Mouse (Mus musculus): ENCODE measurements around the gene R3hcc1l.
A peak's percentile ranks its signal among the peaks of the same experiment; 100 is the strongest.

Gene R3hcc1l

GRCm38 (mm10) chr19:42599891-42600290 lies 81.3 kb downstream of the R3hcc1l start:
- no peak for DNase-seq (ENCODE audit: low spot score in 2 of 2)

GRCm38 (mm10) chr19:42600591-42600990 lies 82.0 kb downstream of the R3hcc1l start:
- no peak for DNase-seq (ENCODE audit: low spot score in 2 of 2)

GRCm38 (mm10) chr19:42601445-42601844 lies 82.9 kb downstream of the R3hcc1l start:
- no peak for DNase-seq (ENCODE audit: low spot score in 2 of 2)

GRCm38 (mm10) chr19:42602041-42602440 lies 83.5 kb downstream of the R3hcc1l start:
- no peak for DNase-seq (ENCODE audit: low spot score in 2 of 2)

GRCm38 (mm10) chr19:42602576-42602975 lies 84.0 kb downstream of the R3hcc1l start:
- DNase-seq (ENCODE audit: low spot score in 2 of 2), result no peak

- no peak for DNase-seq (ENCODE audit: low spot score in 2 of 2)
These were observed 89.5 kb downstream of the R3hcc1l start for GRCm38 (mm10) chr19:42608082-42608481.

- no peak for DNase-seq (ENCODE audit: low spot score in 2 of 2)
These were observed 91.2 kb downstream of the R3hcc1l start for GRCm38 (mm10) chr19:42609716-42610115.

- no peak for DNase-seq (ENCODE audit: low spot score in 2 of 2)
These were observed 93.2 kb downstream of the R3hcc1l start for GRCm38 (mm10) chr19:42611746-42612145.

- peak; percentile 16 to 19 for DNase-seq (ENCODE audit: low spot score in 2 of 2)
These were observed 94.1 kb downstream of the R3hcc1l start, which contains the start of gene Loxl4 for GRCm38 (mm10) chr19:42612654-42613053. Gene Loxl4 (minus strand): TSS chr19:42612813.

GRCm38 (mm10) chr19:42613116-42613515 lies 94.6 kb downstream of the R3hcc1l start:
- DNase-seq (ENCODE audit: low spot score in 2 of 2), result no peak

- DNase-seq (ENCODE audit: low spot score in 2 of 2), result no peak
These were observed 95.2 kb downstream of the R3hcc1l start for GRCm38 (mm10) chr19:42613647-42614225.

- no peak for DNase-seq (ENCODE audit: low spot score in 2 of 2)
These were observed 109.5 kb downstream of the R3hcc1l start for GRCm38 (mm10) chr19:42628068-42628467.

GRCm38 (mm10) chr19:42631541-42631961 lies 113.0 kb downstream of the R3hcc1l start:
- no peak for DNase-seq (ENCODE audit: low spot score in 2 of 2)

- no peak for DNase-seq (ENCODE audit: low spot score in 2 of 2)
These were observed 113.7 kb downstream of the R3hcc1l start for GRCm38 (mm10) chr19:42632301-42632700.

- DNase-seq (ENCODE audit: low spot score in 2 of 2), result no peak
These were observed 115.1 kb downstream of the R3hcc1l start for GRCm38 (mm10) chr19:42633650-42634049.

- DNase-seq (ENCODE audit: low spot score in 2 of 2), result no peak
These were observed 118.1 kb downstream of the R3hcc1l start for GRCm38 (mm10) chr19:42636631-42637030.

GRCm38 (mm10) chr19:42638604-42639481 lies 120.3 kb downstream of the R3hcc1l start:
- no peak for DNase-seq (ENCODE audit: low spot score in 2 of 2)

- no peak for DNase-seq (ENCODE audit: low spot score in 2 of 2)
These were observed 121.0 kb downstream of the R3hcc1l start for GRCm38 (mm10) chr19:42639544-42639943.

GRCm38 (mm10) chr19:42640211-42640610 lies 121.7 kb downstream of the R3hcc1l start:
- DNase-seq (ENCODE audit: low spot score in 2 of 2), result no peak
